Mouse (Mus musculus): ENCODE measurements around the gene Aldh5a1. TPM values are rescaled to one million over a fixed set of nuclear protein-coding genes. Genes with fewer than 3 reads are reported as not detected.

Gene Aldh5a1
- polyA plus RNA-seq, 1 experiment from 2014 or later: 9.5 TPM

GRCm38 (mm10) chr13:24861084-24861483 lies 76.4 kb downstream of the Aldh5a1 start:
- H3K27me3 ChIP-seq (replicated peaks): no peaks in the 10 kb centered on the region
- WGBS: 66% methylated on average over 12 of the region's 12 CpGs
- no peaks in the 10 kb centered on the region for H3K4me1 ChIP-seq
- H3K27ac ChIP-seq: no peak overlapping the region
- no peak overlapping the region for H3K4me2 ChIP-seq
- H3K9me3 ChIP-seq: no peaks in the 10 kb centered on the region
- H3K9ac ChIP-seq: no peak overlapping the region
- ATAC-seq (ENCODE audit: insufficient read depth, low FRiP score, low read depth): no peak
- no peaks in the 10 kb centered on the region for H3K36me3 ChIP-seq
- no peak overlapping the region for H3K4me3 ChIP-seq (replicated peaks)

GRCm38 (mm10) chr13:24859115-24859514 lies 78.3 kb downstream of the Aldh5a1 start:
- no peaks in the 10 kb centered on the region for H3K27me3 ChIP-seq (replicated peaks)
- no peaks in the 10 kb centered on the region for H3K4me1 ChIP-seq
- H3K9ac ChIP-seq: no peak overlapping the region
- no peak overlapping the region for H3K4me3 ChIP-seq (replicated peaks)
- no peak overlapping the region for H3K4me2 ChIP-seq
- no peak for ATAC-seq (ENCODE audit: insufficient read depth, low FRiP score, low read depth)
- no peak overlapping the region for H3K27ac ChIP-seq
- H3K9me3 ChIP-seq: no peaks in the 10 kb centered on the region
- no peaks in the 10 kb centered on the region for H3K36me3 ChIP-seq

Other genes with a start within 250 kb of the Aldh5a1 start
- gene Armh2, start 196.4 kb downstream of the Aldh5a1 start, polyA plus RNA-seq (2015; fragmentation: Nextera tagmentation; extraction: Ambion mirVana): not detected in 2 replicates
- gene Gmnn, start 175.7 kb downstream of the Aldh5a1 start, polyA plus RNA-seq (2015; fragmentation: Nextera tagmentation; extraction: Ambion mirVana): 111 TPM in 2 replicates
- gene BC005537, start 136.0 kb downstream of the Aldh5a1 start, polyA plus RNA-seq (2015; fragmentation: Nextera tagmentation; extraction: Ambion mirVana): 12.5 and 14.2 TPM in 2 replicates
- 102 and 103 TPM in 2 replicates for gene Acot13, start 106.1 kb downstream of the Aldh5a1 start, polyA plus RNA-seq (2015; fragmentation: Nextera tagmentation; extraction: Ambion mirVana)
- 52.3 and 56.3 TPM in 2 replicates for gene Tdp2, start 106.0 kb downstream of the Aldh5a1 start, polyA plus RNA-seq (2015; fragmentation: Nextera tagmentation; extraction: Ambion mirVana)
- 0.51 and 0.79 TPM in 2 replicates for gene D130043K22Rik, start 92.5 kb downstream of the Aldh5a1 start, polyA plus RNA-seq (2015; fragmentation: Nextera tagmentation; extraction: Ambion mirVana)
- gene Gpld1, start 5.5 kb upstream of the Aldh5a1 start, polyA plus RNA-seq (2015; fragmentation: Nextera tagmentation; extraction: Ambion mirVana): 3.1 and 3.2 TPM in 2 replicates
- gene Mrs2, start 82.7 kb upstream of the Aldh5a1 start, polyA plus RNA-seq (2015; fragmentation: Nextera tagmentation; extraction: Ambion mirVana): 15.0 and 17.2 TPM in 2 replicates
- 3.1 and 3.7 TPM in 2 replicates for gene Dcdc2a, start 118.3 kb upstream of the Aldh5a1 start, polyA plus RNA-seq (2015; fragmentation: Nextera tagmentation; extraction: Ambion mirVana)

Measured in stomach, embryonic 15.5 days (tissue).